Mouse (Mus musculus) right cerebral cortex, adult 2 months (tissue): ENCODE results near the gene Selenoo.
A peak's percentile ranks its signal among the peaks of the same experiment; 100 is the strongest.

ENCODE experiments used
- DNase-seq, 2 experiments: peaks; one replicate each; pipeline ENCODE4 v3.0.0; 2021 to 2022; ENCODE audit warnings: low spot score in 2 of 2

Gene Selenoo

GRCm38 (mm10) chr15:89126622-89127021 lies 37.7 kb downstream of the Selenoo start:
- DNase-seq: no peak

DNA sequence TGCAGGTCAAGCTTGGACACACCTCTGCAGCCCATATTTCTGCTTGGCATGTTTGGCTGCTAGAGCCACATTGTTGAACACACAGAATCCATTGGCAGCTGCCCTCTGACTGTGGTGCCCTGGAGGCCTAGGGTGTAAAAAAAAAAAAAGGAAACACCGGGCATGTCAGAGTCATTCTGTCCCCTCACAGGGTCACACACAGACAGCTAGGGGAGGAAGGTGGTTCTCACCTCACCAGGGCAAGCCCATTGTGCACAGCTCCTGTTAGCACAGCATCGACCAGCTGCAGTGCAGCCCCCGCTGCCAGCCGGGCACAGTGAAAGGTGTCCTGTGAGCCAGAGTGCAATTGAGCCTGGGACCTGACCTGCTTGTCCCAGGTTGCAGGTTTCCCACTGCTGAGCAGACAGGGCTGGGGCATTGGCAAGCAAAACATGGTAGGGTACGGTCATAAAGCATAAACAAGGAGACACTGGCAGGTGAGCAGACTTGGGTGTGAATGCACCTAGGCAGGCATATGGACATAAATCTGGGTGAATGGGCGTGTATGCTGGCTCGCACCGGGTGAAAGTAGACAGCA lies 38.6 kb downstream of the Selenoo start:
- no peak for DNase-seq

GRCm38 (mm10) chr15:89128382-89129350 lies 39.8 kb downstream of the Selenoo start, which contains the start of gene Hdac10:
TSS of gene Hdac10 (minus strand) at chr15:89128700.
- DNase-seq: peak; percentile 87 to 92

DNA sequence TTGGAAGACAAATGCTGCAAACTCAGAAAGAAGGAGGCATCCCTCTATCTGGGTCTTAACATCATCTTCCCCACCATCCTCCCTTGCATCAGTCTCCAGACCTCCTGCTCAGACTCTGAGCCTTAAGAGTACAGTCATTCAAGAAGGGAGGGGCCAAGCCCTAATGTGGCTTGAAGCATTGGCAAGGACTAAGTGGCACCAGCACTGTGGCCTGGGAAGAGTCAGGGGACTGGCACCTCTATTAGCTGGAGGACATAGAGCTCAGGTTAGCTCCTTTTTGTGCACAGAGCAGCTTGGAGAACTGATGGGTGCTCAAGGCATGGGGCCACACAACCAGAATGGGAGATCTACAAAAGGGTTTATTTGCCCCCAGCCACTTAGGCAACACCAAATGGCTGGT lies 41.4 kb downstream of the Selenoo start:
- DNase-seq: no peak

GRCm38 (mm10) chr15:89131316-89131715 lies 42.4 kb downstream of the Selenoo start:
- DNase-seq: no peak

DNA sequence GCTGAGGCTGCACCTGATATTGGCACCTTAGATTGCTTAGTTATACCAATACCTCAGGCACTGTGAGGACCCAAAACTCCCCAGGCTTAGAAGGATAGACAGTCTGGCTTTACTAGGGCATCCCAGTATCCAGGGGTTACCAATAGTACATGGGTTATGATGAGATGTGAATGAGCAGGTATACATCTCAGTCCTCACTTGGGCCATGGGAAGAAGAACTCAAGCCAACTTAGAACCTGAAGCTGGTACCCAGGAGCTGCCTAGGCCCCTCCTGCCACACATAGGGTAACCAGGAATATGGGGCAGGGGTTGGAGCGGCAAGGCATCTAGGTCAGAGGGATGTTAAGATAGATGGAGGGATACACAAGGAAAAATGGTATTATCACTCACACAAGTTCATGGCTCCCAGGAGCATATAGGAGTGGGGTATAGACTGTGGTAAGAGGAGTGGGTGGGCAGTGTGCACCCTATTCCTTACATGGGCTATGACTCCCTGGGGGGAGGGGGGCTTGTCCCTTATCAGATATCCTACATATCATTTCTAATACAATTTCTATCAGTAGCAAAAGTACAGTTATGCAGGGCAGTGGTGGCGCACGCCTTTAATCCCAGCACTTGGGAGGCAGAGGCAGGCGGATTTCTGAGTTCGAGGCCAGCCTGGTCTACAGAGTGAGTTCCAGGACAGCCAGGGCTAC lies 47.7 kb downstream of the Selenoo start:
- no peak for DNase-seq

DNA sequence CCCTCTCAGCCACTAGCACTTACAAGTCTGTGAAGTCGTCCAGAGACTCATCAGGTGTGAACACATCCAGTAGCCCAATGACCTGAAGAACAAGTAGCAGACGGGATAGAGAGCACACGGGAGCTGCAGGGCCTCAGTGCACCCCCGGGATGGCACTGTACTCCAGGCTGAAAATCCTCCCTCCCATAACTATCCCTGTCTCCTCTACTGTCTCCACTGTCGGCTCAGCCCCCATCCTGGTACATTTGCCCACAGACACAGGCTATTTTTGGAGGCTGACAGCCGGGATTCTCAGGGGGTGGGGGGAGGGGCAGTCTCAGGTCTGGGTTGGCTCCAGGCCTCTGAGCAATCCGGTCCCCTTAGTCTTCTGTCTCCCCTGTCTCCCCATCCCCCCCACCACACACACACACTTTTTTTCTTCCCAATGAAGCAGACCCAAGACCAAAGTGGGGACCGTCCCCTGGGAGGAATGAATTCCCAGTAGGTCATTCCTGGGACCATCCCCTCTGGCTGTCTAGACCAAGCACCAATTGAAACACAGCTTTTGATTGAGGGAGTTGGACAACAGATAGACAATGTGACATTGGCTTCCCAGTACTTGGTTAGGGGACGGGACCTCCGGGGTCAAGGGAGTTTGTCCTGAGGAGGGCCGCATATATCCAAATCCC lies 48.6 kb downstream of the Selenoo start:
- no peak for DNase-seq

GRCm38 (mm10) chr15:89138046-89138405 lies 49.1 kb downstream of the Selenoo start:
- DNase-seq: no peak

- DNase-seq: no peak
Observed at GRCm38 (mm10) chr15:89138531-89138930, 49.6 kb downstream of the Selenoo start.

DNA sequence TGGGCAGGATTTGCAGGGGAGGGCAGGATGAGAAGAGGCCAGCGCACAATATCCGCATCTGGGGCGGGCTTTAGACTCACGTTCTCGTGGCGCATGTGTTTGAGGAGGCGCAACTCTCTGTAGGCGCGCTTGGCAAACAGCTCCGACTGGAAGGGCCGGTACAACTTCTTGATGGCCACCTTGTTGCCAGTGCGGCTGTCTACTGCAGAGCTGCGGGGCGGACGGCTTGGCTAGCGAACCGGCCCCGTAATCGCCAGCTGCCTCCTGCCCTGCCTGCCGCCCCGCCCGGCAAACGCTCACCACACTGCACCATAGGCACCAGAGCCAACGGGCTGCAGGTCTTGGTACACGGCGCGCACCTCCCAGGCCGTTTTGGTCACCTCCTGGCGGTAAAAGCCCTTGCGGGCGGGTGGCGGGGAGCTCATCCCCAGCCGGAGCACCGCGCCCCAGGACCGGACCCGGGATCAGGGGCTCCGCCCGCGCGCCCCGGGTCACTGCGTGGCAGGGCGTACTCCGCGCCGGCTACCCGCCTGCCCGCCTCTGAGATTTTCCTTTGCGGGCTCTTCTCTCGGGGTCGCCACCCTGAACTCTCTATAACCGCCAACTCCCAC lies 51.3 kb downstream of the Selenoo start:
- peak; percentile 82 to 83 for DNase-seq

DNA sequence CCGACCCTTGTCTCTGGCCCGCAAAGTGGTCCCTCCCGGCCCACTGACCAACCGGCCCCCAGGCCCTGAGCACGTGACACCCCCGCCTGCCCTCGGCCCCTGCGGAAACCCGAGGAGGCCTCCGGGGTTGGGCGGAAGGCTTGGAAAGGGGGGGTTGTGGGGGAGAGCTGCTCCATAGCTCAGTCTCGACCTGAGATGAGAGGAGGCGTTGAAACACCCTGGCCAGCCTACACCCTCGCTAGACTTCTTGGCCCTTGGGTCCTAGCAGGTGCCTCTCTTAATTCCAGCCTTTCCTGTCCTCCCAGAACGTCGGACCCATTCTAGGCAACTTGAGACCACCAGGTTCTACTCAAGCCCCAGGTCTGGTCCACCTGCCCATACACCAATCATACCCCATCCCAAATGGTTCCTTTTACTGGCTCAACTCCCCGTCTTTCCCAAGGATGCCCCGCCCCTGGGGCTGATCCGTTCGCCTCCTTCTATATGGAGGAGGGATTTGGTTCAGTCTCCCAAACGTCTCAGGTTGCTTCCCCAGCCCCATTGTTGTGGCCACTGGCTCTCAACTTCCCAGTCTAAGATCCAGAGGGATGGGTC lies 51.9 kb downstream of the Selenoo start, which contains the start of gene Mapk12:
TSS of gene Mapk12 (minus strand) at position 45 of the 594 bp plus-strand sequence.
- DNase-seq: peak; percentile 28 to 34

GRCm38 (mm10) chr15:89141443-89141842 lies 52.6 kb downstream of the Selenoo start:
- DNase-seq: no peak

DNA sequence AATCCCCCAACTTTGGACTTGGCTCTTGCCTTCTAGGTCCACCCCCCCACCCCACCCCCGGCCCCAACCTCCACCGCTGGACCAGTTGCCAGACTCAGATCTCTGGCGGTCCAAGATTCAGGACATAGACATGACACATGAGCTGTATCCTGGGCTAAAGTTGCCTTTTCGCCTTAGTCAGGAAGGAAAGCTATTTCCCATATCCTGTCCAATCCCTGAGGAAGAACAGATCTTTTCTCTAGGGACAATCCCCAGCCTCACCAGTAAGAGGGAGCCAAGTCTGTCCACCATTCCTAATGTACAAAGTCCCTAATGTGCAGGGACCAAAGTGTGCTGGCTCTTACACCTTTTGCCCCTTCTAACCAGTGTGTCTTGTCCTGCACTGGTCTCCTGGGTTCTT lies 53.0 kb downstream of the Selenoo start:
- no peak for DNase-seq

DNA sequence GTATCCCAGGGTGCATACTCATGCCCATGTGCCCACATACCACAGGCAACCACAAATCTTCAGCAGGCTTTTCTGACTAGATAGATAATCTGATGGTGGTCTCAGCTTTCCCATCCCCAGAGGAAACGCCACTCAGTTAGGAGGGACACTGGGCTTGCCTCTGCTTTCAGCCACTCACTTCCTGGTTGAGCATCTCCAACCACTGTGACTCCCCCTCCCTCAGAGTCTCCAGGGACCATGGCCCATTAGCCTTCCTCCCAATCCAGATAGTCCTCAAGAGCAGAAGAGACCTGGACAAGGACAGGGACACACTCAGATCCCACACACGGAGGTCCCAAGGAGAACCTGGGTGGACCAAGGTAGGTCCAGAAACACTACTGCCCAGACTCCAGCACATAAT lies 54.2 kb downstream of the Selenoo start:
- DNase-seq: no peak

GRCm38 (mm10) chr15:89144965-89145364 lies 56.1 kb downstream of the Selenoo start:
- DNase-seq: no peak

GRCm38 (mm10) chr15:89145813-89146350 lies 57.0 kb downstream of the Selenoo start:
- DNase-seq: no peak

DNA sequence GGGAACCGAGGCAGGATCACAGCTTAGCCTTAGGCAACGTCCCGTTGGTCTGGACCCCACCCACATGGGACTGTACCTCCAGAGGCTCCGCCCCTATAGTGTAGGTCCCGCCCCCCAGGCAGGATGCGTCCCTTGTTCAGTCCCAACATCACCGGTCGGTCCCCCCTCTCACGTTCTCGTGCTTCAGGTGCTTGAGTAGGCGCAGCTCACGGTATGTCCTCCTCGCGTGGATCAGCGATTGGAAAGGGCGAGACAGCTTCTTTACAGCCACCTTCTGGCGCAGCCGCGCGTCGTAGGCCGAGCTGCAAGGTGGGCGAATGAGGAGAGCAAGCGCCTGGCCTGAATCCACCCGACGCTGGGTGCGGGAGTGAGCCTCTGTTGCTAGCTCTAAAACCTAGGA lies 57.7 kb downstream of the Selenoo start:
- DNase-seq: peak; percentile 79 to 80

GRCm38 (mm10) chr15:89147024-89147423 lies 58.1 kb downstream of the Selenoo start:
- peak; percentile 78 to 81 for DNase-seq

- peak in 1 of 2 experiments; percentile 21 for DNase-seq
Observed at GRCm38 (mm10) chr15:89147456-89147855, 58.6 kb downstream of the Selenoo start.

DNA sequence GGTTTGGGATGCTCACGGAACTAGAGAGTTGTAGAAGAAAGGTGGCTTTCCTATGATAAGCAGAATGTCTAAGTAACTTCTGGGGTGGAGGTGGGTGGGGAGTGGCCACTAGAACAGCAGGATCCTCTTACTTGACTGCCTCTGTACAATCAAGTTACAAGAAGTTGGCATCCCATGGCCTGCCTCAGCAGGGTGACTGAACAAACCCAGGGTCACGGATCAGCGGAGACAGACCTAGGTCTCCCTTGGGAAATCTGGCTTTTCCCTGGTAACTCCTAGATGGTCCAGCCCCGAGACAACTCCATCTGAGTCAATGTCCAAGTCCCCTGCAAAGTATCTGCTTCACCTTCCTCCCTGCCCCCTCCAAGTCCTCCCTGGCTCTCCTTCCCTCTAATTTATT lies 59.0 kb downstream of the Selenoo start:
- no peak for DNase-seq
